Mouse (Mus musculus): ENCODE data around the gene Wdr18. TPM values are rescaled to one million over a fixed set of nuclear protein-coding genes. Genes with fewer than 3 reads are reported as not detected.
A peak's percentile ranks its signal among the peaks of the same experiment; 100 is the strongest.

Gene Wdr18
- polyA plus RNA-seq, 1 experiment from 2014 or later: 44.0 TPM

GRCm38 (mm10) chr10:79916081-79916480 is 43.9 kb upstream of the Wdr18 start:
- Histone ChIP-seq H3K4me3 (ENCODE audit: low read depth, low read length) (peak overlapping the region; percentile 64), H3K27me3 (replicated peaks; ENCODE audit: control insufficient read depth, insufficient read depth, low read length) (peaks cover 26% of the 10 kb centered on the region), H3K9ac (ENCODE audit: low read depth, low read length) (peak overlapping the region; percentile 87), H3K36me3 (ENCODE audit: control insufficient read depth, insufficient read depth) (no peaks in the 10 kb centered on the region; the same call in 1 of the 2 replicates), H3K4me1 (replicated peaks; ENCODE audit: control insufficient read depth, insufficient read depth, low read length) (0 out of 2 replicates have a peak, but pooled peaks cover 7% of the 10 kb centered on the region), H3K4me2 (replicated peaks; ENCODE audit: low read depth) (peak overlapping the region; percentile 96), H3K27ac (ENCODE audit: low read depth, low read length) (0 out of 2 replicates have a peak overlapping the region, but pooled peaks have one; percentile 73), H3K9me3 (ENCODE audit: control insufficient read depth) (no peaks in the 10 kb centered on the region)
- no peak for ATAC-seq
- no peak for TF ChIP-seq CTCF (IDR thresholded peaks at IDR 0.05; ENCODE audit: low read depth)
- WGBS: 13% methylated on average over 8 of the region's 8 CpGs

- TF ChIP-seq CTCF (IDR thresholded peaks at IDR 0.05; ENCODE audit: low read depth): no peak
- H3K4me1 ChIP-seq (replicated peaks; ENCODE audit: control insufficient read depth, insufficient read depth, low read length): 0 out of 2 replicates have a peak, but pooled peaks cover 9% of the 10 kb centered on the region
- H3K4me3 ChIP-seq (ENCODE audit: low read depth, low read length): peak within 1 kb of the TSS; percentile 64
- 2% methylated on average over 42 of the region's 42 CpGs for WGBS
- peaks cover 32% of the 10 kb centered on the region for H3K27me3 ChIP-seq (replicated peaks; ENCODE audit: control insufficient read depth, insufficient read depth, low read length)
- no peaks in the 10 kb centered on the region; the same call in 1 of the 2 replicates for H3K36me3 ChIP-seq (ENCODE audit: control insufficient read depth, insufficient read depth)
- H3K9ac ChIP-seq (ENCODE audit: low read depth, low read length): peak within 1 kb of the TSS; percentile 87
- peak within 1 kb of the TSS; percentile 73 for H3K27ac ChIP-seq (ENCODE audit: low read depth, low read length)
- H3K9me3 ChIP-seq (ENCODE audit: control insufficient read depth): no peaks in the 10 kb centered on the region
- peak within 1 kb of the TSS; percentile 96 for H3K4me2 ChIP-seq (replicated peaks; ENCODE audit: low read depth)
- peak; percentile 67 for ATAC-seq
These were observed 43.0 kb upstream of the Wdr18 start, which contains the start of gene Kiss1r for GRCm38 (mm10) chr10:79916808-79917531. TSS of gene Kiss1r (plus strand) at chr10:79916971.

- Histone ChIP-seq H3K27me3 (replicated peaks; ENCODE audit: control insufficient read depth, insufficient read depth, low read length) (peaks cover 38% of the 10 kb centered on the region), H3K9me3 (ENCODE audit: control insufficient read depth) (no peaks in the 10 kb centered on the region), H3K27ac (ENCODE audit: low read depth, low read length) (no peak overlapping the region), H3K4me2 (replicated peaks; ENCODE audit: low read depth) (peak overlapping the region; percentile 96), H3K4me3 (ENCODE audit: low read depth, low read length) (no peak overlapping the region), H3K9ac (ENCODE audit: low read depth, low read length) (no peak overlapping the region), H3K4me1 (replicated peaks; ENCODE audit: control insufficient read depth, insufficient read depth, low read length) (0 out of 2 replicates have a peak, but pooled peaks cover 9% of the 10 kb centered on the region), H3K36me3 (ENCODE audit: control insufficient read depth, insufficient read depth) (no peaks in the 10 kb centered on the region; the same call in 1 of the 2 replicates)
- no peak for ATAC-seq
- 72% methylated on average over 5 of the region's 5 CpGs for WGBS
- no peak for TF ChIP-seq CTCF (IDR thresholded peaks at IDR 0.05; ENCODE audit: low read depth)
These were observed 42.3 kb upstream of the Wdr18 start for GRCm38 (mm10) chr10:79917532-79918100.

GRCm38 (mm10) chr10:79918231-79919078 is 41.5 kb upstream of the Wdr18 start:
- Histone ChIP-seq H3K4me1 (replicated peaks; ENCODE audit: control insufficient read depth, insufficient read depth, low read length) (0 out of 2 replicates have a peak, but pooled peaks cover 9% of the 10 kb centered on the region), H3K36me3 (ENCODE audit: control insufficient read depth, insufficient read depth) (no peaks in the 10 kb centered on the region; the same call in 1 of the 2 replicates), H3K4me3 (ENCODE audit: low read depth, low read length) (no peak overlapping the region), H3K4me2 (replicated peaks; ENCODE audit: low read depth) (peak overlapping the region; percentile 37), H3K27ac (ENCODE audit: low read depth, low read length) (no peak overlapping the region), H3K9me3 (ENCODE audit: control insufficient read depth) (no peaks in the 10 kb centered on the region), H3K27me3 (replicated peaks; ENCODE audit: control insufficient read depth, insufficient read depth, low read length) (peaks cover 38% of the 10 kb centered on the region), H3K9ac (ENCODE audit: low read depth, low read length) (no peak overlapping the region)
- ATAC-seq: no peak
- no peak for TF ChIP-seq CTCF (IDR thresholded peaks at IDR 0.05; ENCODE audit: low read depth)
- 34% methylated on average over 35 of the region's 35 CpGs for WGBS

- 8% methylated on average over 21 of the region's 21 CpGs for WGBS
- Histone ChIP-seq H3K27me3 (replicated peaks; ENCODE audit: control insufficient read depth, insufficient read depth, low read length) (peaks cover 38% of the 10 kb centered on the region), H3K4me3 (ENCODE audit: low read depth, low read length) (peak overlapping the region; percentile 7; the same call in 1 of the 2 replicates), H3K4me1 (replicated peaks; ENCODE audit: control insufficient read depth, insufficient read depth, low read length) (0 out of 2 replicates have a peak, but pooled peaks cover 9% of the 10 kb centered on the region), H3K9ac (ENCODE audit: low read depth, low read length) (no peak overlapping the region), H3K4me2 (replicated peaks; ENCODE audit: low read depth) (peak overlapping the region; percentile 54), H3K27ac (ENCODE audit: low read depth, low read length) (no peak overlapping the region), H3K36me3 (ENCODE audit: control insufficient read depth, insufficient read depth) (no peaks in the 10 kb centered on the region; the same call in 1 of the 2 replicates), H3K9me3 (ENCODE audit: control insufficient read depth) (no peaks in the 10 kb centered on the region)
- no peak for ATAC-seq
- no peak for TF ChIP-seq CTCF (IDR thresholded peaks at IDR 0.05; ENCODE audit: low read depth)
These were observed 40.6 kb upstream of the Wdr18 start for GRCm38 (mm10) chr10:79919251-79919849.

Measured in intestine, postnatal 0 days (tissue).